Mouse (Mus musculus) heart, postnatal 14 days (tissue): ENCODE measurements around the gene Ndufa13. TPM values are rescaled to one million over a fixed set of nuclear protein-coding genes. Genes with fewer than 3 reads are reported as not detected.
A peak's percentile ranks its signal among the peaks of the same experiment; 100 is the strongest.
"Not testable (repeated sequence)": the region's sequence is repeated elsewhere in the genome, so short reads cannot be mapped to it uniquely, and the experiment has no call there.

Experiments
- DNase-seq, 2 experiments: peaks; one replicate each; pipeline ENCODE4 v3.0.0; 2021 to 2022
- intact Hi-C: fragments of 180-260 bp; cut with DNase I; formaldehyde crosslinking; loops from one replicate; pipeline ENCODE4 v1.15.1; 2025
- long read RNA-seq, 2 experiments: library from polyadenylated mRNA; stranded (forward); transcript quantifications; one replicate each; pipeline ENCODE4 v2.0.0; 2021
- total RNA-seq, 2 experiments: library from RNA; stranded (reverse); gene quantifications; 2 replicates each; pipeline ENCODE4 v1.2.3; 2021

The Ndufa13 gene
- total RNA-seq, result 100 to 1,000 TPM; 404 to 405 TPM
- long read RNA-seq, experiment 1, partial matches to known transcripts, result 673 of 673 reads
- long read RNA-seq, experiment 1, other reads (novel, unspliced or antisense), result 0 of 673 reads
- long read RNA-seq, experiment 2, partial matches to known transcripts, result 744 of 753 reads
- long read RNA-seq, experiment 2, other reads (novel, unspliced or antisense), result 9 of 753 reads

DNA sequence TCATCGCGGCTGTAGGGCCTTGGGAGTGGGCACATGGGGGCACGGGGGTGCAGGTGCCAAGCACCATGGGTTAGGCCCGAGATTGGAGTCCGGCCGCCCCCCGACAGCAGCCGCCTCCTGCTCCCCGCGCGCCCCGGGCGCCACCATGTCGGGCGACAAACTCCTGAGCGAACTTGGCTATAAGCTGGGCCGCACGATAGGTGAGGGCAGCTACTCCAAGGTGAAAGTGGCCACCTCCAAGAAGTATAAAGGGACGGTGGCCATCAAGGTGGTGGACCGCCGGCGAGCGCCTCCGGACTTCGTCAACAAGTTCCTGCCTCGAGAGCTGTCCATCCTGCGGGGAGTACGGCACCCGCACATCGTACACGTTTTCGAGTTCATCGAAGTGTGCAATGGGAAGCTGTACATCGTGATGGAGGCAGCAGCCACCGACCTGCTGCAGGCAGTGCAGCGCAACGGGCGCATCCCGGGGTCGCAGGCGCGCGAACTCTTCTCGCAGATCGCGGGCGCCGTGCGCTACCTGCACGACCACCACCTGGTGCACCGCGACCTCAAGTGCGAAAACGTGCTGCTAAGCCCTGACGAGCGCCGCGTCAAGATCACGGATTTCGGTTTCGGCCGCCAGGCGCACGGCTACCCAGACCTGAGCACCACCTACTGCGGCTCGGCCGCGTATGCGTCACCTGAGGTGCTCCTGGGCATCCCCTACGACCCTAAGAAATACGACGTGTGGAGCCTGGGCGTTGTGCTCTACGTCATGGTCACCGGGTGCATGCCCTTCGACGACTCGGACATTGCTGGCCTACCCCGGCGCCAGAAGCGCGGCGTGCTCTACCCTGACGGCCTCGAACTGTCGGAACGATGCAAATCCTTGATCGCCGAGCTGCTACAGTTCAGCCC, at the start of gene Ndufa13, which contains the start of the genes Tssk6 and Yjefn3:
Gene Ndufa13 (minus strand): TSS at position 396 of the 900 bp plus-strand sequence.
Gene Tssk6 (plus strand): TSS at position 22 of the 900 bp plus-strand sequence.
Gene Yjefn3 (minus strand): TSS at position 550 of the 900 bp plus-strand sequence.
- intact Hi-C loops, result no loop called here
- peak; percentile 39 to 40 for DNase-seq

DNA sequence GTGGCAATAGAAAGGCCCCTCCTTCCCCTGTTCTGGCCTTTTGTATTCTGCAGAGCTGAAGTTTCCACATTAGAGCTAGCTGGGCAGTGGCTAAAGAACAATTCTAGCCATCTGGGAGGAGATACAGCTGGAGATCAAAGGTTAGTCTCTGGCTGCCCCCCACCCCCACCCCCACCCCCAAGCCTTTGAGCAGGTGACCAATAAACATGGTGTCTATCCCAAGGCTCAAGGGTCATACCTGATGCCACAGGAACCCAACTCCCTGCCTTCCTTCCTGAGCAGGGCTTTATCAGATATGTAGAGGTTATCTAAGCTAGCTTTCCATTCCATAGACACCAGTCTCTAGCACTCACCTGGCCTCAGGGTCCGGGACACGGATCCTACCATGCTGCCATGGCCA, 47.9 kb upstream of the Ndufa13 start:
- no peak for DNase-seq
- intact Hi-C loops, result no loop called here

DNA sequence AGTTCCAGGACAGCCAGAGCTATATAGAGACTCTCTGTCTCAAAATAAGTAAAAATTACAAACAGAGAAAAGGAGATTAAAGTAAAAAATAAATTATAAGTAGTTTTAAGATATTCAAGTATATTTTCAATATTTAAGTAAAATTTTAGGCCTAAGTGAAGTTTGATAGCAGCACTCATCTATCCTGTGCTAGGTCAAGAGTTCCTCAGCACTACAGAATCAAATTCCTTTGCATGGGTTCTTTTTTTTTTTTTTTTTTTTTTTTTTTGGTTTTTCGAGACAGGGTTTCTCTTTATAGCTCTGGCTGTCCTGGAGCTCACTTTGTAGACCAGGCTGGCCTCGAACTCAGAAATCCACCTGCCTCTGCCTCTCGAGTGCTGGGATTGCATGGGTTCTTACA, 40.1 kb upstream of the Ndufa13 start:
- DNase-seq, intact Hi-C loops: not testable (repeated sequence)

DNA sequence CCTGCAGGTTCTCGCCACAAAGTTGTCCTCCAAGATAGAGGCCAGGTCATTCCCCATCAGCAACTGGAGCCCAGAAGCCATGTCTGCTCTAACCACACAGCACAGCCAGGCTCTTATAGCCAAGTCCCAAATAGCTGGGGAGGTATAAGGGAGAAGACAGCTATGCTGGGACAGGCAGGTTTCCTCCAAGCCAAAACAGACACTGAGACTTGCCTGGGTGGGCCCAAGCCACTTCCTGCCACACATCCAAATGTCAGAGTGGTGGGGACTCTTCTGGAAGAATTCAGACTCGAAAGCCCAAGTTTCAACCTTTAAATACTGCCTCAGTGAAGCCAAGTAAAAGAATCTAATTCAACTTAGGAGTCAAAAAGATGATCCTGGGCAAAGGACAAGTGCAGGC, 38.0 kb upstream of the Ndufa13 start:
- no peak for DNase-seq
- intact Hi-C loops, result no loop called here

DNA sequence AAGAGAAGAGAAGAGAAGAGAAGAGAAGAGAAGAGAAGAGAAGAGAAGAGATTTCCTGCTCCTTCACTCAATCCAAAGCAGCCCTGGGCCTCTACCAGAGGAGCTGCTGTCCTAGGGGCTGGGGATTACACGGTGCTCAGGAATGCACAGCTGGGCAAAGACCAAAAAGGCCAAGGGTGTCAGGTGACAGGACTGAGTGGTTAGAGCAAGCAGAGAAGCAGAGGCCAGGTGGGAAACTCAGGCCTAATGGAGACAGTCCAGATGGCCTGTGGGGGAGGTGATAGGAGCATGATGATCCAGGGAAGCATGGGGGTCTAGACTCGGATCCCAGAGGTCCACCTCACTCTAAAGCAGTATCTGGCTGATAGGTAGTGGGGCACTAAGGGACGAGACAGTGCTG, 37.3 kb upstream of the Ndufa13 start:
- DNase-seq, result peak in 1 of 2 experiments; percentile 32
- intact Hi-C loops, result loop anchor here (5.0 kb wide), 1 partner anchor 33 kb away; no protein-coding TSS in a partner anchor

DNA sequence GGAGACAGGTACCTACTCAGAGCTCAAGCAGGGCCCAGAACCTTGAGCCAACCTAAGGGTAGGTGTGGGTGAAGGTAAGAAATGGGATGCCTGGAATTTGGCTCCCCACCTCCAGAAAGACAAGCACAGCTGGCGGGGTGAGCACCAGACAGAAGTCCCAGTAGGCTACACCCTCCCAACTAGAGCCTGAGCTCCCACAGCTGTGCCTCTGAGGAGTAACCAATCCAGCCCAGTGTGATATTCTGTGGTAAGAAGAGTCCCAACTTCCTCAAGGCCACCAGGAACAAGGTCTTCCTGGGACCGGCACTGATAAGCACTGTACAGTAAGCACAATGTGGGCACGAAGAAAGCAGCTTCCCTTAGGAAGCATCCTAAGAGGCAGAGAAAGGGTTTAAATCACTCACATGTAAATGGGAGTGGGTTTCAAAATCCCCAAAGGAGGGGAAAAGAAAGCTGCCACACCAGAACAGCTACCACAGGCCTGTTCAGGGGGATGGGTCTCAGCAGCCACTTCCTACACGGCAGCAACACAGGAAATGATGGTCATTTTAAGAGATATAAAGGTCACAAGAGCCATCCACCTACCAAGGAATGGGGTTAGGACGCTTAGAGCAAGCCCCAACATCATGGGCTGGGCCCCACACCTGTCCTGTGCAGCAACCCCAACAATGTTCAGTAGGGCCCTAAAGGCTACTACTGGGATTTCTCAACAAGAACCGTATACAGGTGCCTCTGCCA, 36.1 kb upstream of the Ndufa13 start:
- intact Hi-C loops, result loop anchor here (5.0 kb wide), 1 partner anchor 34 kb away; no protein-coding TSS in a partner anchor
- DNase-seq, result no peak

DNA sequence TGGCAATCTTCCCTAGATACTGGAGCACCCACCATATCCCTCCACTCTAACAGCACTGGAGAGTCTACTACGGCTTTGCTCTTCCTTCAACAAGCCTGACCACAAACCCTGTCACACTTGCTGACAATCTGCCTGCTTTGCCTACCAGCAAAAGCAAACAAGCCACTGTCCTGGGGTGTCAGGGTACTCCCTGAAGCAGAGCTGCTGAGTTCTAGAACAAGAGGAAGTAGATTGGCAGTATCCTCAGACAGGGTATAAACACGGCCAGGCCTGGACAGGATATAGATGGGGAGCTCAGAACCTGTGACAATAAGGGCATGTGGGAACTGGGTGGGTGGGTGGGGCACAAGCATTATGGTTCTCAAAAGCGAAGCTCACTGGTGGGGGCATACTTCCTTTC, 35.1 kb upstream of the Ndufa13 start:
- intact Hi-C loops, result loop anchor here (5.0 kb wide), 1 partner anchor 35 kb away; no protein-coding TSS in a partner anchor
- no peak for DNase-seq

DNA sequence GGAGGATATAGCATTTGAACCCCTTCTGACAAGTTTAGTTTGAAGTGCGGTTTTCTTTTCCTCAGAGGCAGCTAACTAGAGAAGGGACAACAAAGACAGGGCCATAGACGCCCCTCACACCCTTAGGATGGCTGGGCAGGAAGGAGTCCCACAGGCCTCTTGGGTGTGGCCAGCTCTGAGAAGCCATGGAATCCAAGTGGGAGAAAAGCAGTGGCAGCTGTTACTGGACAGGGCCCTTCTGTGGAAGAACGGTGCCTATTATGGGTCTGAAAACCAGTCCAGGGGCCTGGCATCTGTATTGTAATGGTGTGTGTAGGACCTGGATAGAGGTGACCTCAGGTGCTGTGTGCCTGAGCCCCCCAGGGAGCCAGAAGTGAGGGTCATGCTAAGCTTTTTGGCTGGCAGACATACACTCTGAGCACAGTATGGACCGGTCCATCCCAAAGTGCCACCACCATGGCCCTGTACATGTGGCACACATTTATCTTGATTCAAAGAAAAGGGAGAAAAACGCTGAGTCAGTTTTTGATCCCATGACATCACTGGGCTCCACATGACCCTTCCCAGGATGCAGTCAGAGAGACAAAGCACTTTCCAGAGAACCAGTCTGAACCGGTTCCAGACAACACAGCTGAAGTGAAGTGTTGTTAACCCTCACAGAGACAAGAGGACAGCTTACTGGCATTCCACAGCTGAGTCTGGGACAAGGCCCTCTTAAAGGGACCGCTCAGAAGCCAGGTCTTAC, 33.9 kb upstream of the Ndufa13 start:
- DNase-seq, result peak; percentile 30 to 75

DNA sequence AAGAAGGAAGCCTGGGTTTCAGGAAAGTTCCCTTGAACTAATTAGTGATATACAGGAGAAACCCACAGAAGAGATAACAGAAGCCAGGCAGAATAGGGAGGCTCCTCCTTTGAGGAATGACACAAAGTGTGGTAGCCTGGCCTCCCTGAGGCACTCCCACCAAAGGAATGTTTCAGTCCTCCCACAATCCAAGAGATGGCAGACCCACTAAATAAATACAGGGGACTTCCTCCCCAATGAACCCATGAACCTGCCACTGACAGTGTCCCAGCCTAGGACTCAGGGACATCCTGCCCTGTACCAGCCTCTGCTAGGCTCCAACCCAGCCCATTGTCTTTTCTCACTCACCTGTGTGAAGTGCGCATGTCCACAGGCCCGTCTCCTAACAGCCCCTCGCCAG, 33.1 kb upstream of the Ndufa13 start:
- DNase-seq, result no peak
- intact Hi-C loops, result loop anchor here (5.0 kb wide), 1 partner anchor 37 kb away; no protein-coding TSS in a partner anchor

More for the DNA sequence above, 33.9 kb upstream of the Ndufa13 start:
- intact Hi-C loops, result loop anchor here (5.0 kb wide), 1 partner anchor 36 kb away; no protein-coding TSS in a partner anchor

DNA sequence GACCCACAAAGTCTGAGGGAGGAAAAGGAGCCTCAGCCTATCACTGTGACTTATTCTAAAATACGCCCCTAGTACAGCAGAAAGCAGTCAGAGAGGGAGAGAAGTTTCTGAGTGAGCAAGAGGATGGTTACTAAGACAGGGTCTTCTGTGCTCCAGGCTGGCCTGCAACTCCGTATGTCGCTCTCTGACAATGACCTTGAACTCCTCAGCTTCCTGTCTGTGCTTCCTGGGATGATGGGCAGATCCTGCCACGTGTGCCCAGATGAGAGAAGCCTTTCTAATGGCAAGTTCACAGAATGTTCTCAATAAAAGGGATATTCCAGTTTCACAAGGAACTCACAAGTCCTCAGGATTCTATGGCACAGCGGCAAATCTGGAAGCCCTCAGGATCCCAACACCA, 32.2 kb upstream of the Ndufa13 start:
- intact Hi-C loops, result no loop called here
- no peak for DNase-seq

DNA sequence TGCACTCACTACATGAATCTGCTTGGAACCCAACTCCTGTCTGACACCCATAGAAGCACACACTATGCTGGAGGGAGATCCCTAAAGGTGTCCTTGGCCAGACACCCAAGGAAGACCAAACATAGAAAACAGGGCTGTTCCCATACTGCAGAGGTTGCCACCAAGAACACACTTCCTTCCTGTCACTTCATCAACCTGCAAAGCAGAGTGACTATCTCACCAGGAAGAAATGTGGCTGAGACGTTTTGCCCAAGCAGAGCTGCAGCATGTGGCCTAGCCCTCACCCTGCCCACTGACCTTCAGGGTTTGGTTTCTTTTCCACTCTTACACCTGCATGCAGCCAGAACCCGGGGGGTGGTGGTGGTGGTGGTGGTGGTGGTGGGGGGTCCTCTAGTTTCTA, 31.5 kb upstream of the Ndufa13 start:
- intact Hi-C loops, result no loop called here
- DNase-seq, result no peak

DNA sequence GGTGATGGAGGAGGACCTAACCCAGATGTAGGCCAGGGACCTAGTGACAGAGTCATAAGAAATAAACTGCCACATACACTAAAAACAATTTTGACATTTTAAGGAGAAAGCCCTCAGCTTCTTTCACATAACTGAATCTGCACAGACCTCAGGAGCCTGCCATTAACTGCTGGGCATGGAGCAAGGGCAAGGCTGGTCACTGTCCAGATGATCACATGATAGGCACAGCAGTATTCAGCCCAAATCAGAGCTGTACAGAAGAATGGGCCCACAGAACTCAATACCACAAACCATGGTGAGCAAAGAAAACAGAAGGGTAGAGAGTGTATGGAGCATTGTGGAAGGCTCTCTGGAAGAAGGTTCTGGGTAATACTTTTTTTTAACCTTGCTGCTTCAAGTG, 24.5 kb upstream of the Ndufa13 start:
- intact Hi-C loops, result no loop called here
- no peak for DNase-seq

DNA sequence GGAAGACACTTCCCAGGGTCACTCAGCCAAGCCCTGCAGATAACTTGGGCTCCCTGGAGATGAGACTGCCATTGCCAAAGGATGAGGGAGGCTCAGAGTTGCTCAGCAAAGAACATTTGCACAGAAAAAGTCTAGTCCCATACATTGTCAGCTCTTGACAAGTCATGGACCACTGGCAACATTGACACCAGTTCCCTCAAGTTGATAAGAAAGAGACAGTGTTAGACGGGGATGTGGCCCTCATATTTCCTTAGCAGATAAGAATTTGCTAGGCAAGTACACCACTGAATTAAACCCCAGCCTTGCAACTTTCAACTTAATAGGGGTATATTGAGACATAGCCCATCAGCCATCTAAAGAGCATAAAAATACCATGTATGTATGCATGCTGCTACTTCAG, 21.6 kb upstream of the Ndufa13 start:
- no peak for DNase-seq
- intact Hi-C loops, result no loop called here

DNA sequence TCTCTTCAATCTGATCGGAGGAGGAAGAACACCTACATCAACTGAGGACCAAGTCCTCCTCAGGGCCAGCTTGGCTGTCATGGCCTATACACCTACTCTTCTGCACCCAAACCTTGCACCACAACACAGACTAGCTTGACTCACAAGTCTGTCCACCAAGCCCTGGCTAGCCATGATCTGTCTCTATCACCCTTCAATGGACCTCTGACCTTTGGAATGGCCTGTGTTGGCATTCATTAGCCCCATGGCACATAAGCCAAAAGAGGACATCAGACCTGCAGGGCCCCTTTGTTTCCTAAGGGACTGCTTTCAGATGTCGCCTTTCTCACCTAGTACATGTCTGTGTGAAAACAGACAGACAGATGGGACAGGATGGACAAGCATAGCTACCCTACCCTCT, 18.8 kb upstream of the Ndufa13 start:
- no peak for DNase-seq
- intact Hi-C loops, result no loop called here

DNA sequence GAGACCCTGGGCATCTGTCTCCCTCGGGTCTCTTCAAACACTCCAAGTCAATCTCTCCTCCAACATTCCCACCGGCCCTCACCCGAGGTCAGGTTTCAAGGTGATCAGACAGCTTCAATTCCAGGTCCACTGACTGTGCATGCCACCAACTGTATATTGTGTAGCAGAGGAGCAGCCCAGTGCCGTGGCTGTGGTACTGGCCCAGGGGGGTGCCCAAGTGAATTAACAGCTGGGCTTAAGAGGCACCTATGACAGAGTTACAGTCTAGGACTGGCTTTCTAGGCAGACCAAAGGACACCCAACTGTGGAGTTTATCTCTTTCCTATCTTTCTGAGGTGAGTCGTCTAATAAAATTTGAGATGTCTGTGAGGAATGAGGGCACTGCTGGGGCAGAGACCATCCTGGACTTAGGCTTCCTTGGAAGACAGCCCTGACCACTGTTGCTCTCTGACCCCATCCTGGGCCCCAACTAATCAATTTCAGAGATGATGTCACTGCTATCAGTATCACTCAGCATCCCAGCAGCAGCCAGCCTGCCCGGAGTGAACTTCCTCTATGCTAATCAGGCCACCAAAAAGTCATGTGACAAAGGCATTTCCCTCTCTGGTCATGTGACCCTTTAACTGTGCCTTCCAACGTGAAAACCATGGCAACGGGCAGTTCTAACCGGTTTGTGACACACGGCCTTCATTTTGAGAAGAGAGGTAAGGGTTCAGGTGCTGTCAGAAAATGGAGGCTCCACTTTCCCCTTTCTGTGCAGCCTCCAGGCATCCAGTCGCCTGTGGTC, 17.7 kb upstream of the Ndufa13 start:
- intact Hi-C loops, result loop anchor here (1.0 to 5.0 kb wide), 5 partner anchors 48 to 246 kb away; partner anchors contain the start of gene Ncan
- peak; percentile 23 to 69 for DNase-seq

DNA sequence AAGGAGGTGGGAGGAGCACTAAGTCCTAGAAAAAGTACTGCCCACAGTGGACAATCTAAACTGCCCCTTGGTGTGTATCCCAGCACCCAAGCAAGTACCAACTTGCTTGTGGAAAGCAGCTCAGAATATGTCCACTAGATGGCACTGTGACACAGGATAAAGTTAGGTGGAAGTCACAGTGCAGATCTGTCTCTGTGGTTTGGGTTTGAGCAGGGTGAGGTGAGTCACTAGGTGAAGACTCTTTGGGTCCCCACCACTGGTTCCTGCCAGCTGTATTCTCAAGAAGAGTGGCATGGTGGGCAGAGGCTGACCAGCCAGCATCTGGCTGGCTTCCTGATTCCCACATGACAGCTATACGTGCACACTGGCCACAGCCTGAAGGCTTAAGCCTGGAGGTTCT, 16.7 kb upstream of the Ndufa13 start:
- intact Hi-C loops, result loop anchor here (1.0 to 5.0 kb wide), 5 partner anchors 47 to 247 kb away; partner anchors contain the start of gene Ncan
- peak; percentile 74 to 87 for DNase-seq

DNA sequence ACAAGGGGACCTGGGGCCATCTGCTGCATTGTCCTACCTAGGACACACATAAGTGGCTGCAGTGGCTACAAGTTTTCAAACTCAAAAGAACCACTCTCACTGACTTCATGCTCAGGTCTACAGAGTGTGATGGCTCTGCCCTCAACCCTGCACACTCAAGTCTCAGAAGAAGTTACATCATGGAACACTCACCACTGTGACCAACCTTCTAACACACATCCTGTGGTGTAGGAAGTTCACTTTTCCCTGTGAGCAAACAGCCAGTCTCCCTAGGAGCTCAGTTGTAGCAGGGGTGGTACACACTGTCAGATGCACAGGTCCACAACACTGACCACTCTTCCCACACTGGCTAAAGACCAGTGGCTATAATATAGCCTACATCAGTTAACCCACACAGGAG, 16.1 kb upstream of the Ndufa13 start:
- intact Hi-C loops, result loop anchor here (2.0 to 5.0 kb wide), 3 partner anchors 46 to 204 kb away; partner anchors contain the start of gene Ncan
- no peak for DNase-seq

DNA sequence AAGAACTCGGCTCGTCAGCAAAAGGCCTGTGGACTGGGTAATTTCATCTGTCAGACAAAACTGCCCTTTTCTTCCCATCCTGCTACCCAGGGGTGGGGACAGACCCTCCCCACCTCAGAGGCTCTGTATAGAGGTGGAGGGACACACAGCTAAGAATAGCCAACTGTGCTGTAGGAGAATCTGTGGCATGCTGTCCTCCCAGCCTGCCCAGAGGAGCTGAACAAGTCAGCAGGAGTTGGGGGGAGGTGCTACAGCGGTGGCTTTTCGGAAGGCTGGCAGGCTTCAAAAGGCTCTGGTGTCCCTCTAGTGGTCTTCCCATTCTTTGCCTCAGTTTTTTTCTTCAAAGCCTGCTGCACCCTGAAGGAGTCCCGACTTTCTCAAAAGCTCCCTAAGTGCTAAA, 13.4 kb upstream of the Ndufa13 start:
- peak in 1 of 2 experiments; percentile 38 for DNase-seq
- intact Hi-C loops, result loop anchor here (5.0 kb wide), 2 partner anchors 43 to 207 kb away; partner anchors contain the start of gene Ncan

DNA sequence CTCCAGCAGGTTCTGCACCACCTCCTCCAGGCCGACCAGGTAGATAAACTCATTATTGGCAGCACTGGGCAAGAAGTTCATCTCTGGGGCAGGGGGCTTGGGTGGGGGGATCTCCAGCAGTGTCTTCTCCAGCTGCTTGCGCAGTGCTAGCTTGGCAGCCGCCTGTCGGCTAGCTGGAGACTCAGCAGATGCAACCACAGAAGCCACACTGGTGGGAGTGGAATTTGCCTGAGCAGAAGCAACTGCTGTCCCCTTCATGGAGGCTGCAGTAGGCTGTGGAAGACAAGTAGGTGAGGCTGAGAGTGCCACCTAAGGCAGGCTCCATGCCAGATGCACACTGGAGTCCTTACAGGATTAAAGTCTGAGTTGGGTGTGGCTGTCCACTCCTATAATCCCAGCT, 12.2 kb upstream of the Ndufa13 start:
- DNase-seq, result no peak
- intact Hi-C loops, result no loop called here
